Mouse (Mus musculus): ENCODE data around the gene Eepd1. TPM values are rescaled to one million over a fixed set of nuclear protein-coding genes. Genes with fewer than 3 reads are reported as not detected.

Eepd1 gene
- polyA plus RNA-seq, 1 experiment from 2014 or later: 12.3 TPM

- Histone ChIP-seq H3K4me3 (ENCODE audit: low read depth, low read length) (no peak overlapping the region), H3K4me1 (ENCODE audit: control insufficient read depth, insufficient read depth, low read length) (0 out of 2 replicates have a peak, but pooled peaks cover 11% of the 10 kb centered on the region), H3K27me3 (ENCODE audit: control insufficient read depth, insufficient read depth, low read length) (0 out of 2 replicates have a peak, but pooled peaks cover 4% of the 10 kb centered on the region), H3K4me2 (ENCODE audit: low read depth) (no peak overlapping the region), H3K36me3 (ENCODE audit: control insufficient read depth, insufficient read depth, low read length) (no peaks in the 10 kb centered on the region), H3K9me3 (ENCODE audit: control insufficient read depth, low read length) (no peaks in the 10 kb centered on the region), H3K27ac (ENCODE audit: low read depth, low read length) (no peak overlapping the region), H3K9ac (ENCODE audit: low read length) (no peak overlapping the region)
- DNase-seq (ENCODE audit: low spot score): no peak
- 82% methylated on average over 7 of the region's 7 CpGs for WGBS
- no peak for ATAC-seq (ENCODE audit: insufficient read depth, low FRiP score, low TSS enrichment)
Measured at GRCm38 (mm10) chr9:25485406-25485805, 4.1 kb downstream of the Eepd1 start.

DNA sequence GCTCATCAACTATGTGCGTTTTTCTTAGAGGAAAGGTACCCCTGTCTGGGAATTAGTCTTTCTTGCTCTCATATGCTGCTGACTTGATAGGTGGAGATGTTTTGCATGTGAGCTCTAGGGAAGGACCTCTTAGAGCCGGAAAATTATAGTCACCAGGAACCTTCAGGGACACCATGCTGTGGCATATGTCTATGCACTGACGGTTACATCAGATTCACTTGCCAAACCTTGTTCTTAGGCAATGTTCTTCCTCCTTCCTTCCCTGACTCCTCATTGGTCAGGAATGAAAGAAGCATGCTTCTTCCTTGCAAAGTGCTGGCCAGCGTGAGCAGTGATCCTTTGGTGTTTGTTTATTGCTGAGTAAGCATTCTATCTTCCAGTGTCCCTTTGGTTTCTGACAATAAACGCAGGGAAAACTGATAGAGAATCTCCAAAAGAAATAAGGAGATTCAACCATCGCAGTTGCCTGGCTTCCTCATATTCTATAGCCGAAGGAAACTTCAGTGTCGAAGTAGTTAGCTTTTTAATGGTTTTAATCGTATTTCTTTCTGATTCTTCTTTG lies 5.0 kb downstream of the Eepd1 start:
- Histone ChIP-seq H3K4me3 (ENCODE audit: low read depth, low read length) (no peak overlapping the region), H3K27ac (ENCODE audit: low read depth, low read length) (no peak overlapping the region), H3K4me1 (ENCODE audit: control insufficient read depth, insufficient read depth, low read length) (0 out of 2 replicates have a peak, but pooled peaks cover 11% of the 10 kb centered on the region), H3K36me3 (ENCODE audit: control insufficient read depth, insufficient read depth, low read length) (no peaks in the 10 kb centered on the region), H3K9ac (ENCODE audit: low read length) (no peak overlapping the region), H3K27me3 (ENCODE audit: control insufficient read depth, insufficient read depth, low read length) (0 out of 2 replicates have a peak, but pooled peaks cover 4% of the 10 kb centered on the region), H3K9me3 (ENCODE audit: control insufficient read depth, low read length) (no peaks in the 10 kb centered on the region), H3K4me2 (ENCODE audit: low read depth) (no peak overlapping the region)
- WGBS: 86% methylated on average over 9 of the region's 9 CpGs
- ATAC-seq (ENCODE audit: insufficient read depth, low FRiP score, low TSS enrichment): no peak
- DNase-seq (ENCODE audit: low spot score): no peak

GRCm38 (mm10) chr9:25487446-25488110 lies 6.2 kb downstream of the Eepd1 start:
- 55% methylated on average over 12 of the region's 12 CpGs for WGBS
- H3K4me2 ChIP-seq (ENCODE audit: low read depth): no peak overlapping the region
- 0 out of 2 replicates have a peak, but pooled peaks cover 7% of the 10 kb centered on the region for H3K4me1 ChIP-seq (ENCODE audit: control insufficient read depth, insufficient read depth, low read length)
- no peak overlapping the region for H3K4me3 ChIP-seq (ENCODE audit: low read depth, low read length)
- no peak overlapping the region for H3K27ac ChIP-seq (ENCODE audit: low read depth, low read length)
- DNase-seq (ENCODE audit: low spot score) (no peak), ATAC-seq (ENCODE audit: insufficient read depth, low FRiP score, low TSS enrichment) (no peak)
- no peaks in the 10 kb centered on the region for H3K36me3 ChIP-seq (ENCODE audit: control insufficient read depth, insufficient read depth, low read length)
- 0 out of 2 replicates have a peak, but pooled peaks cover 4% of the 10 kb centered on the region for H3K27me3 ChIP-seq (ENCODE audit: control insufficient read depth, insufficient read depth, low read length)
- H3K9ac ChIP-seq (ENCODE audit: low read length): no peak overlapping the region
- no peaks in the 10 kb centered on the region for H3K9me3 ChIP-seq (ENCODE audit: control insufficient read depth, low read length)

- H3K36me3 ChIP-seq (ENCODE audit: control insufficient read depth, insufficient read depth, low read length): no peaks in the 10 kb centered on the region
- H3K27ac ChIP-seq (ENCODE audit: low read depth, low read length): no peak overlapping the region
- H3K4me1 ChIP-seq (ENCODE audit: control insufficient read depth, insufficient read depth, low read length): 0 out of 2 replicates have a peak, but pooled peaks cover 7% of the 10 kb centered on the region
- no peak overlapping the region for H3K9ac ChIP-seq (ENCODE audit: low read length)
- WGBS: 90% methylated on average over 9 of the region's 9 CpGs
- no peak overlapping the region for H3K4me2 ChIP-seq (ENCODE audit: low read depth)
- no peak for ATAC-seq (ENCODE audit: insufficient read depth, low FRiP score, low TSS enrichment)
- H3K27me3 ChIP-seq (ENCODE audit: control insufficient read depth, insufficient read depth, low read length): no peaks in the 10 kb centered on the region
- no peak for DNase-seq (ENCODE audit: low spot score)
- H3K4me3 ChIP-seq (ENCODE audit: low read depth, low read length): no peak overlapping the region
- H3K9me3 ChIP-seq (ENCODE audit: control insufficient read depth, low read length): no peaks in the 10 kb centered on the region
Measured at GRCm38 (mm10) chr9:25488581-25488980, 7.2 kb downstream of the Eepd1 start.

DNA sequence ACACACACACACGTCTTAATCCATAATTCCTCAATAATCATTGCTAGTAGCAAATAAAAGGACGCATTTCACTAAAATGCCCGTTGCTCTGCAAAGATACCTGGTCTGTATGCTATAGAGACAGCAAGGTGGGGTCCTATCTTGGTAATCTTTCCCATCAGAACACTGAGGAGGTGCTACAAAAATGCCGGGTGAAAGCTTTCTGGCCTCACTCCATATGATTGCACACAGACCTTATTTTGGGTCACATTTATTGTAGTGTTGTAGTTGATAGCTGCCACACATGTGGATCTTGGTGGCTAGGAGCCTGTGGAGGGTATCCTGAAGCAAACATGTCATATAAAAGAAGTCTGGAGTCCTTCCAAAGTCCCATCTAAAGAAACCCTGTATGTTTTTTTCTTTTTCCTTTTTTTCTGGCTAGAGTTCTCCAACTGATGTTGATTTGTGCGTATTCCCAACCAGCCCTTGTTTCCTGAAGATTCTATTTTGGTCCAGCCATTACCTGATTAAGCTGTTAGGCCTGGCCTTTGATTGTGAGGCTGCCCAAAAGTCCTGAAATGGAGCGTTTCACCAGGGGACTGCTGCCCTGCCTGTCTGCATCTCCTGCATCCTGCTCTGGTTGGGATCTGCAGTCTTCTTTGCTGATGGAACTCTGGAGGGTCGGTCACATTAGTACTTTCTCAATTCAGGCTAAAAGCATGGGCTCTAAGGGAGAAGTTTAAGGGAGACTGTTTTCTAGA lies 8.0 kb downstream of the Eepd1 start:
- Histone ChIP-seq H3K4me2 (ENCODE audit: low read depth) (no peak overlapping the region), H3K27me3 (ENCODE audit: control insufficient read depth, insufficient read depth, low read length) (no peaks in the 10 kb centered on the region), H3K27ac (ENCODE audit: low read depth, low read length) (no peak overlapping the region), H3K9ac (ENCODE audit: low read length) (no peak overlapping the region), H3K36me3 (ENCODE audit: control insufficient read depth, insufficient read depth, low read length) (no peaks in the 10 kb centered on the region), H3K9me3 (ENCODE audit: control insufficient read depth, low read length) (no peaks in the 10 kb centered on the region), H3K4me3 (ENCODE audit: low read depth, low read length) (no peak overlapping the region), H3K4me1 (ENCODE audit: control insufficient read depth, insufficient read depth, low read length) (0 out of 2 replicates have a peak, but pooled peaks cover 2% of the 10 kb centered on the region)
- WGBS: 87% methylated on average over 7 of the region's 7 CpGs
- ATAC-seq (ENCODE audit: insufficient read depth, low FRiP score, low TSS enrichment) (no peak), DNase-seq (ENCODE audit: low spot score) (no peak)

- Histone ChIP-seq H3K27ac (ENCODE audit: low read depth, low read length) (no peak overlapping the region), H3K36me3 (ENCODE audit: control insufficient read depth, insufficient read depth, low read length) (no peaks in the 10 kb centered on the region), H3K27me3 (ENCODE audit: control insufficient read depth, insufficient read depth, low read length) (no peaks in the 10 kb centered on the region), H3K9me3 (ENCODE audit: control insufficient read depth, low read length) (no peaks in the 10 kb centered on the region), H3K4me3 (ENCODE audit: low read depth, low read length) (no peak overlapping the region), H3K4me2 (ENCODE audit: low read depth) (no peak overlapping the region), H3K4me1 (ENCODE audit: control insufficient read depth, insufficient read depth, low read length) (no peaks in the 10 kb centered on the region), H3K9ac (ENCODE audit: low read length) (no peak overlapping the region)
- 53% methylated on average over 13 of the region's 13 CpGs for WGBS
- ATAC-seq (ENCODE audit: insufficient read depth, low FRiP score, low TSS enrichment): no peak
- DNase-seq (ENCODE audit: low spot score): no peak
Measured at GRCm38 (mm10) chr9:25490278-25491145, 9.2 kb downstream of the Eepd1 start.

DNA sequence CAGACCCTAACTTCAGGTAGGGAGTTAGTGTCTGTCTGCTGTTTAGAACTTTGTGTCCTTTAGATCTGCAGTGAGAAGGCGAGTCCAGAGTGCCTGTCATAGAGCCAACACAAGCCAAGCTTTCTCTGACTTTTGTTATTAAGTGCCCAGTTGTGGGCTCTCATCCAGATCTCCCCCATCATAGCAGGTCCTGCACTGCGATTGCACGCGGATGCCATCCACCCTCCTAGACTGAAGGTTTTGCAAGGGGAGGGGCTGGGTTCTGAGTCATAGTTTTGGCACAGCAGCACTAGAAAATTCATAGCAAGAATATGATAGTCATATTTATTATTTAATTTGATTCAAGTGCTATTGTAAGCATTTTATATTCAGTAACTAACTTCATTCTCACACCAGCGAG lies 12.6 kb downstream of the Eepd1 start:
- H3K4me1 ChIP-seq (ENCODE audit: control insufficient read depth, insufficient read depth, low read length): no peaks in the 10 kb centered on the region
- WGBS: 94% methylated on average over 5 of the region's 5 CpGs
- ATAC-seq (ENCODE audit: insufficient read depth, low FRiP score, low TSS enrichment): no peak
- H3K27ac ChIP-seq (ENCODE audit: low read depth, low read length): no peak overlapping the region
- DNase-seq (ENCODE audit: low spot score): no peak
- no peak overlapping the region for H3K4me3 ChIP-seq (ENCODE audit: low read depth, low read length)
- no peak overlapping the region for H3K4me2 ChIP-seq (ENCODE audit: low read depth)
- H3K9me3 ChIP-seq (ENCODE audit: control insufficient read depth, low read length): no peaks in the 10 kb centered on the region
- H3K27me3 ChIP-seq (ENCODE audit: control insufficient read depth, insufficient read depth, low read length): no peaks in the 10 kb centered on the region
- H3K36me3 ChIP-seq (ENCODE audit: control insufficient read depth, insufficient read depth, low read length): no peaks in the 10 kb centered on the region
- H3K9ac ChIP-seq (ENCODE audit: low read length): no peak overlapping the region

- Histone ChIP-seq H3K27me3 (ENCODE audit: control insufficient read depth, insufficient read depth, low read length) (no peaks in the 10 kb centered on the region), H3K9me3 (ENCODE audit: control insufficient read depth, low read length) (no peaks in the 10 kb centered on the region), H3K4me3 (ENCODE audit: low read depth, low read length) (no peak overlapping the region), H3K4me1 (ENCODE audit: control insufficient read depth, insufficient read depth, low read length) (no peaks in the 10 kb centered on the region), H3K36me3 (ENCODE audit: control insufficient read depth, insufficient read depth, low read length) (no peaks in the 10 kb centered on the region), H3K27ac (ENCODE audit: low read depth, low read length) (no peak overlapping the region), H3K4me2 (ENCODE audit: low read depth) (no peak overlapping the region), H3K9ac (ENCODE audit: low read length) (no peak overlapping the region)
- DNase-seq (ENCODE audit: low spot score): no peak
- 93% methylated on average over 10 of the region's 10 CpGs for WGBS
- no peak for ATAC-seq (ENCODE audit: insufficient read depth, low FRiP score, low TSS enrichment)
Measured at GRCm38 (mm10) chr9:25495601-25496000, 14.3 kb downstream of the Eepd1 start.

All from neural tube, embryonic 11.5 days (tissue).